8 mouse cellular contexts compared by ENCODE assay signal in genomic region chr12:65036190-65036870, GRCm38 (mm10). TPM values are rescaled to one million over a fixed set of nuclear protein-coding genes. Genes with fewer than 3 reads are reported as not detected.
DNase-seq lines count a peak whose midpoint lies in the region; ATAC-seq lines count a peak whose summit lies in the region.

TSS of gene Prpf39 (plus strand) at chr12:65036333.

- WGBS in forebrain, embryonic 11.5 days, result under 1% methylated on average over 63 of the region's 65 CpGs
- 0% methylated on average over 64 of the region's 65 CpGs for WGBS in heart, embryonic 16.5 days
- under 1% methylated on average over 64 of the region's 65 CpGs for WGBS in liver, embryonic 15.5 days (ENCODE audit: insufficient replicate concordance)
- under 1% methylated on average over 64 of the region's 65 CpGs for WGBS in neural tube, embryonic 12.5 days

- H3K4me1 ChIP-seq in forebrain, embryonic 11.5 days (replicated peaks; ENCODE audit: control insufficient read depth, insufficient read depth, low read length), result 0 out of 2 replicates have a peak, but pooled peaks cover 2% of the 10 kb centered on the region
- peaks cover 19% of the 10 kb centered on the region for H3K4me1 ChIP-seq in heart, embryonic 16.5 days (ENCODE audit: control insufficient read depth, insufficient read depth, low read length)
- peaks cover 27% of the 10 kb centered on the region for H3K4me1 ChIP-seq in liver, embryonic 15.5 days (replicated peaks)
- H3K4me1 ChIP-seq in neural tube, embryonic 12.5 days, result peaks cover 7% of the 10 kb centered on the region

- peak within 1 kb of the TSS; percentile 62 for H3K4me3 ChIP-seq in forebrain, embryonic 11.5 days (ENCODE audit: low read depth, low read length)
- peak within 1 kb of the TSS; percentile 94 for H3K4me3 ChIP-seq in heart, embryonic 16.5 days (ENCODE audit: low read length)
- peak within 1 kb of the TSS; percentile 97 for H3K4me3 ChIP-seq in liver, embryonic 15.5 days (replicated peaks)
- H3K4me3 ChIP-seq in neural tube, embryonic 12.5 days, result peak within 1 kb of the TSS; percentile 89

- peak; percentile 96 for ATAC-seq in forebrain, embryonic 11.5 days (replicated peaks; ENCODE audit: low FRiP score)
- ATAC-seq in heart, embryonic 16.5 days (replicated peaks; ENCODE audit: extremely low read depth, insufficient read depth, low FRiP score), result peak; percentile 97
- ATAC-seq in liver, embryonic 15.5 days (ENCODE audit: insufficient read depth), result peak; percentile 91
- peak; percentile 95 for ATAC-seq in neural tube, embryonic 12.5 days (ENCODE audit: low FRiP score, low read depth)

- peak within 1 kb of the TSS; percentile 31 for H3K27ac ChIP-seq in forebrain, embryonic 11.5 days (ENCODE audit: low read depth, low read length)
- H3K27ac ChIP-seq in heart, embryonic 16.5 days (ENCODE audit: low read length), result peak within 1 kb of the TSS; percentile 92
- peak within 1 kb of the TSS; percentile 94 for H3K27ac ChIP-seq in liver, embryonic 15.5 days (replicated peaks)
- H3K27ac ChIP-seq in neural tube, embryonic 12.5 days, result no peak within 1 kb of the TSS

- H3K9ac ChIP-seq in forebrain, embryonic 11.5 days (ENCODE audit: low read length), result peak within 1 kb of the TSS; percentile 76
- H3K9ac ChIP-seq in heart, embryonic 16.5 days (ENCODE audit: low read length), result peak within 1 kb of the TSS; percentile 96
- H3K9ac ChIP-seq in liver, embryonic 15.5 days, result peak within 1 kb of the TSS; percentile 95
- H3K9ac ChIP-seq in neural tube, embryonic 12.5 days, result peak within 1 kb of the TSS; percentile 88

- H3K4me2 ChIP-seq in forebrain, embryonic 11.5 days (ENCODE audit: low read depth, low read length, severe bottlenecking), result peak within 1 kb of the TSS; percentile 57
- H3K4me2 ChIP-seq in heart, embryonic 16.5 days (ENCODE audit: low read depth, low read length), result peak within 1 kb of the TSS; percentile 84
- peak within 1 kb of the TSS; percentile 72 for H3K4me2 ChIP-seq in liver, embryonic 15.5 days
- H3K4me2 ChIP-seq in neural tube, embryonic 12.5 days (replicated peaks), result peak within 1 kb of the TSS; percentile 64

- peak; percentile 81 to 83 for DNase-seq in CD8-positive naive resting alpha-beta T cell, adult 2 months (ENCODE audit: low read depth in 2 of 2, low spot score in 2 of 2)
- DNase-seq in c-Kit-positive CD71-negative TER-119-negative erythroid progenitor cells, embryonic 14.5 days (ENCODE audit: low read depth), result peak; percentile 70
- DNase-seq in forebrain, embryonic 11.5 days (ENCODE audit: low spot score), result peak; percentile 93
- peak; percentile 92 to 98 for DNase-seq in kidney, postnatal 36 days
- peak; percentile 77 for DNase-seq in telencephalon, adult 2 months (ENCODE audit: low read depth, low spot score)

- H3K27me3 ChIP-seq in forebrain, embryonic 11.5 days (ENCODE audit: control insufficient read depth, insufficient read depth, low read length), result no peaks in the 10 kb centered on the region
- H3K27me3 ChIP-seq in heart, embryonic 16.5 days (ENCODE audit: control insufficient read depth, insufficient read depth, low read length), result no peaks in the 10 kb centered on the region
- no peaks in the 10 kb centered on the region for H3K27me3 ChIP-seq in liver, embryonic 15.5 days
- H3K27me3 ChIP-seq in neural tube, embryonic 12.5 days (replicated peaks), result no peaks in the 10 kb centered on the region

- no peaks in the 10 kb centered on the region for H3K9me3 ChIP-seq in forebrain, embryonic 11.5 days (ENCODE audit: control insufficient read depth, low read length)
- no peaks in the 10 kb centered on the region for H3K9me3 ChIP-seq in heart, embryonic 16.5 days (replicated peaks; ENCODE audit: control insufficient read depth, low read length)
- no peaks in the 10 kb centered on the region for H3K9me3 ChIP-seq in liver, embryonic 15.5 days (replicated peaks)
- H3K9me3 ChIP-seq in neural tube, embryonic 12.5 days, result no peaks in the 10 kb centered on the region

- no peaks in the 10 kb centered on the region for H3K36me3 ChIP-seq in forebrain, embryonic 11.5 days (ENCODE audit: control insufficient read depth, insufficient read depth, low read length)
- H3K36me3 ChIP-seq in heart, embryonic 16.5 days (ENCODE audit: control insufficient read depth, insufficient read depth), result no peaks in the 10 kb centered on the region
- no peaks in the 10 kb centered on the region for H3K36me3 ChIP-seq in liver, embryonic 15.5 days (replicated peaks)
- H3K36me3 ChIP-seq in neural tube, embryonic 12.5 days, result no peaks in the 10 kb centered on the region

RNA-seq across cellular contexts. Expression of gene Prpf39, which starts in this region (rescaled TPM):
- polyA plus RNA-seq in forebrain, embryonic 11.5 days (2014; fragmentation: Nextera tagmentation; extraction: Ambion mirVana), result 68.3 and 74.5 TPM in 2 replicates
- 28.6 and 32.7 TPM in 2 replicates for polyA plus RNA-seq in heart, embryonic 16.5 days (2015; fragmentation: Nextera tagmentation; extraction: Ambion mirVana)
- polyA plus RNA-seq in liver, embryonic 15.5 days (2015; fragmentation: Nextera tagmentation; extraction: Ambion mirVana), result 13.8 and 16.9 TPM in 2 replicates
- polyA plus RNA-seq in neural tube, embryonic 12.5 days (2016; fragmentation: Nextera tagmentation; extraction: Ambion mirVana), result 55.4 and 56.6 TPM in 2 replicates
